Mouse (Mus musculus) forebrain, embryonic 14.5 days (tissue): ENCODE results near the gene Sec14l3. TPM values are rescaled to one million over a fixed set of nuclear protein-coding genes. Genes with fewer than 3 reads are reported as not detected.

Experiments
- ATAC-seq: fragments of 200-750 bp; cut with Nextera tagmentation; 2 replicates; pipeline ENCODE4 v1.8.0; 2017; ENCODE audit warnings: mild to moderate bottlenecking, moderate library complexity
- DNase-seq: peaks from one replicate; pipeline ENCODE4 v3.0.0-alpha.2; 2015; ENCODE audit warnings: low spot score
- H3K27ac ChIP-seq: fragments of 300-500 bp; sonication (generic); 2 replicates; pipeline ENCODE4 v1.5.1; 2014; ENCODE audit warnings: low read depth, mild to moderate bottlenecking, control low read depth, low read length, moderate library complexity
- H3K27me3 ChIP-seq: fragments of 300-500 bp; sonication (generic); replicated peaks from 2 replicates; pipeline ENCODE4 v1.6.1; 2014; ENCODE audit warnings: low read length, control low read depth, mixed read lengths; ENCODE audit not compliant: control insufficient read depth, insufficient read depth
- H3K36me3 ChIP-seq: fragments of 300-500 bp; sonication (generic); 2 replicates; pipeline ENCODE4 v1.6.1; 2014; ENCODE audit warnings: low read length, control low read depth; ENCODE audit not compliant: control insufficient read depth, insufficient read depth
- H3K4me1 ChIP-seq: fragments of 300-500 bp; sonication (generic); 2 replicates; pipeline ENCODE4 v1.6.1; 2014; ENCODE audit warnings: antibody characterized with exemption, low read length, control low read depth; ENCODE audit not compliant: control insufficient read depth, insufficient read depth
- H3K4me2 ChIP-seq: fragments of 300-500 bp; sonication (generic); 2 replicates; pipeline ENCODE4 v1.6.1; 2014; ENCODE audit warnings: mild to moderate bottlenecking, control low read depth, low read length
- H3K4me3 ChIP-seq: fragments of 300-500 bp; sonication (generic); 2 replicates; pipeline ENCODE4 v1.5.1; 2014; ENCODE audit warnings: low read depth, low read length, control low read depth
- H3K9ac ChIP-seq: fragments of 300-500 bp; sonication (generic); 2 replicates; pipeline ENCODE4 v1.6.1; 2014; ENCODE audit warnings: mild to moderate bottlenecking, low read length, control low read depth, moderate library complexity
- H3K9me3 ChIP-seq: fragments of 300-500 bp; sonication (generic); replicated peaks from 2 replicates; pipeline ENCODE4 v1.6.1; 2016; ENCODE audit warnings: low read length, control low read depth, mixed read lengths; ENCODE audit not compliant: control insufficient read depth
- WGBS: fragments of 180-500 bp; shearing (Covaris S2); extraction: QIAGEN DNeasy Blood & Tissue Kit; methylation state at CpG from one replicate; pipeline ENCODE4 v1.1.7; 2014; 5-methylcytosine and 5-hydroxymethylcytosine counted together
- polyA plus RNA-seq: library from polyadenylated mRNA; unstranded; fragments of >200 nt; fragmentation: Nextera tagmentation; extraction: Ambion mirVana; gene quantifications from 2 replicates; pipeline ENCODE4 v1.2.1, GENCODE M21; 2014

Sec14l3 gene
- polyA plus RNA-seq, 1 experiment from 2014 or later, result 0.52 TPM

DNA sequence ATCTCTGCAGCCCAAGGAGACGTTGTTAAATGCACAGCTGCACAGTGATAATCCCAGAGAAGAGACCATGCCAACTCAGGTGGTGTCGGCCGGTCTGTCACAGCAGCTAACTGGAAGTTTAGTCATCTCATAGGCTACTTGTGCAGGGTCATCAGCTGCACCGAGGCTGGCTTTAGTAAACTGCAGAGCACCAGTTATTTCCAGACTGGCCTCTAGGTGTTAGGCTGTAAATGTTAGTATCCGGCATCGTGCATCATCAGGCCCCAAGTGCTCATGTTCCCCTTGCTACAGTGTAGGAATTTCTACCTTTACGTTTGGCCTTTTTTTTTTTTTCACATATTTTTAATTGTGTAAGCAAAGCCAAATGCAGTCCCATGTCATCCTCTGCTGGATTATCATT lies 31.2 kb upstream of the Sec14l3 start:
- WGBS, result 74% methylated on average over 7 of the region's 7 CpGs
- Histone ChIP-seq H3K4me1 (no peaks in the 10 kb centered on the region), H3K36me3 (no peaks in the 10 kb centered on the region), H3K9me3 (no peaks in the 10 kb centered on the region), H3K4me3 (no peak overlapping the region), H3K27me3 (no peaks in the 10 kb centered on the region), H3K9ac (no peak overlapping the region), H3K27ac (no peak overlapping the region), H3K4me2 (no peak overlapping the region)
- no peak for DNase-seq
- ATAC-seq, result no peak

DNA sequence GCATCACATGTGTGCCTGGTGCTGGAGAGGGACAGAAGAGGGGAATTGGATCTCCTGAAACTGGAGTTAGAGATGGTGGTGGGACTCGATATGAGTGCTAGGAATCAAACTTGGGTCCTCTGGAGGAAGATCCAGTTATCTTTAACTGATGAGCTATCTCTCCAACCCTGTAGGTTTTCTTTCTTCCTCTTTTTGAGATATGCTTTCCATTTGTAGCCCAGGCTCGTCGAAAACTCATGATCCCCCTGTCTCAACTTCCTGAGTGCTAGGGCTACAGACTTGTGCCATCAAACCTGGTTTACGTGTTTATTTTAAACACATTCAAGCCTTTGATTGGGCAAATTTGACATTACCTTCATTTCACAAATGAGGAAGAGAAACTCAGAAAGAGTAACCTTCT lies 30.5 kb upstream of the Sec14l3 start:
- no peak overlapping the region for H3K9ac ChIP-seq
- DNase-seq, result no peak
- WGBS, result 87% methylated on average over 4 of the region's 4 CpGs
- ATAC-seq, result no peak
- H3K9me3 ChIP-seq, result no peaks in the 10 kb centered on the region
- H3K4me2 ChIP-seq, result no peak overlapping the region
- H3K27ac ChIP-seq, result no peak overlapping the region
- H3K27me3 ChIP-seq, result no peaks in the 10 kb centered on the region
- no peak overlapping the region for H3K4me3 ChIP-seq
- H3K36me3 ChIP-seq, result no peaks in the 10 kb centered on the region
- H3K4me1 ChIP-seq, result no peaks in the 10 kb centered on the region

- Histone ChIP-seq H3K4me1 (no peaks in the 10 kb centered on the region), H3K4me3 (no peak overlapping the region), H3K4me2 (no peak overlapping the region), H3K9ac (no peak overlapping the region), H3K27me3 (no peaks in the 10 kb centered on the region), H3K9me3 (no peaks in the 10 kb centered on the region), H3K27ac (no peak overlapping the region), H3K36me3 (no peaks in the 10 kb centered on the region)
- WGBS, result 66% methylated on average over 18 of the region's 18 CpGs
- no peak for ATAC-seq
- DNase-seq, result no peak
Measured at GRCm38 (mm10) chr11:4035116-4035892, 29.3 kb upstream of the Sec14l3 start.

DNA sequence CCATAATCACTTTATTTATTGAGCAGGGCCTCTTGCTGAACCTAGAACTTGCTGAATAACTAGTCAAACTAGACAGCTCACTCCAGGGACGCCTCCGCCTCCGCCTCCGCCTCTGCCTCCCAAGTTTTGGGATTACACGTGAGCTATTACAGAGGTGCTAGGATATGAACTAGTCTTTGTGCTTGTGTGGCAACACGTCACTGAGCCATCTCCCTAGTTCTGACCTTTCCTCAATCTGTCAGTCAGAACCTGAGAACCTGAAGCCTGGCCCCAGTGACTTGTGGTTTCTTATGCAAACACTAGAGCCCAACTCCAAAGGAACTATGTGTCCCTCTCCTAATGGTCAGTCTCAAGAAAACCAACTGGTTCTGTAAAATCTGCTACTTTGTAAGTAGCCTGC lies 28.7 kb upstream of the Sec14l3 start:
- Histone ChIP-seq H3K4me3 (no peak overlapping the region), H3K4me1 (no peaks in the 10 kb centered on the region), H3K27me3 (no peaks in the 10 kb centered on the region), H3K36me3 (no peaks in the 10 kb centered on the region), H3K27ac (no peak overlapping the region), H3K9me3 (no peaks in the 10 kb centered on the region), H3K9ac (no peak overlapping the region), H3K4me2 (no peak overlapping the region)
- ATAC-seq (no peak), DNase-seq (no peak)
- WGBS, result 95% methylated on average over 6 of the region's 6 CpGs

GRCm38 (mm10) chr11:4036365-4037084 lies 28.1 kb upstream of the Sec14l3 start:
- Histone ChIP-seq H3K9me3 (no peaks in the 10 kb centered on the region), H3K9ac (no peak overlapping the region), H3K4me3 (no peak overlapping the region), H3K4me1 (no peaks in the 10 kb centered on the region), H3K4me2 (no peak overlapping the region), H3K36me3 (no peaks in the 10 kb centered on the region), H3K27ac (no peak overlapping the region), H3K27me3 (no peaks in the 10 kb centered on the region)
- 74% methylated on average over 9 of the region's 9 CpGs for WGBS
- no peak for DNase-seq
- no peak for ATAC-seq

DNA sequence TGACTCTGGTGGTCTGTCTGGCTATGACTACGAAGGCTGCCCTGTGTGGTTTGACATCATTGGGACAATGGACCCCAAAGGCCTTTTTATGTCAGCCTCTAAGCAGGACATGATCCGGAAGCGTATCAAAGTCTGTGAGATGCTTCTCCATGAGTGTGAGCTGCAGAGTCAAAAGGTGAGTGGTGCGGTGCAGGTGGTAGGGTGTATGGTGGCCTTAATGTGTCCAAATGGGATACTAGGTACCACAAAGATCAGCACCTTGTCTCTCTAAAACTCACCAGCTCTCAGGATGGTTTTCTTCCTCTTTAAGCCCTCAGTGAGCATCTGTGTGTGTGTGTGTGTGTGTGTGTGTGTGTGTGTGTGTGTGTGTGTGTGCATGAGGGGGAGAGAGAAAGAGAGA lies 24.7 kb upstream of the Sec14l3 start:
- no peaks in the 10 kb centered on the region for H3K4me1 ChIP-seq
- H3K36me3 ChIP-seq, result no peaks in the 10 kb centered on the region
- no peak overlapping the region for H3K9ac ChIP-seq
- ATAC-seq, result no peak
- H3K27me3 ChIP-seq, result no peaks in the 10 kb centered on the region
- no peak overlapping the region for H3K4me2 ChIP-seq
- WGBS, result 92% methylated on average over 4 of the region's 4 CpGs
- no peak overlapping the region for H3K27ac ChIP-seq
- H3K9me3 ChIP-seq, result no peaks in the 10 kb centered on the region
- no peak overlapping the region for H3K4me3 ChIP-seq
- DNase-seq, result no peak

- no peak overlapping the region for H3K27ac ChIP-seq
- no peak for ATAC-seq
- no peaks in the 10 kb centered on the region for H3K9me3 ChIP-seq
- no peaks in the 10 kb centered on the region for H3K27me3 ChIP-seq
- 85% methylated on average over 6 of the region's 6 CpGs for WGBS
- H3K36me3 ChIP-seq, result no peaks in the 10 kb centered on the region
- no peak overlapping the region for H3K9ac ChIP-seq
- H3K4me3 ChIP-seq, result no peak overlapping the region
- H3K4me1 ChIP-seq, result no peaks in the 10 kb centered on the region
- no peak overlapping the region for H3K4me2 ChIP-seq
- DNase-seq, result no peak
Measured at GRCm38 (mm10) chr11:4041123-4041625, 23.5 kb upstream of the Sec14l3 start.

GRCm38 (mm10) chr11:4043081-4043480 lies 21.6 kb upstream of the Sec14l3 start:
- Histone ChIP-seq H3K9ac (no peak overlapping the region), H3K36me3 (no peaks in the 10 kb centered on the region), H3K9me3 (no peaks in the 10 kb centered on the region), H3K4me2 (no peak overlapping the region), H3K4me3 (no peak overlapping the region), H3K4me1 (no peaks in the 10 kb centered on the region), H3K27me3 (no peaks in the 10 kb centered on the region), H3K27ac (no peak overlapping the region)
- ATAC-seq (no peak), DNase-seq (no peak)
- WGBS, result 89% methylated on average over 7 of the region's 7 CpGs

GRCm38 (mm10) chr11:4046526-4046925 lies 18.1 kb upstream of the Sec14l3 start:
- 77% methylated on average over 5 of the region's 5 CpGs for WGBS
- Histone ChIP-seq H3K9me3 (no peaks in the 10 kb centered on the region), H3K9ac (no peak overlapping the region), H3K36me3 (no peaks in the 10 kb centered on the region), H3K27ac (no peak overlapping the region), H3K4me3 (no peak overlapping the region), H3K4me2 (no peak overlapping the region), H3K27me3 (no peaks in the 10 kb centered on the region), H3K4me1 (no peaks in the 10 kb centered on the region)
- ATAC-seq, result no peak
- DNase-seq, result no peak
